Mouse (Mus musculus) forebrain, embryonic 16.5 days (tissue): ENCODE data around the gene Hnrnpul2. TPM values are rescaled to one million over a fixed set of nuclear protein-coding genes. Genes with fewer than 3 reads are reported as not detected.
A peak's percentile ranks its signal among the peaks of the same experiment; 100 is the strongest.
"Not testable (repeated sequence)": the region's sequence is repeated elsewhere in the genome, so short reads cannot be mapped to it uniquely, and the experiment has no call there.

Experiments used
- ATAC-seq: fragments of 200-750 bp; cut with Nextera tagmentation; 2 replicates; pipeline ENCODE4 v1.8.0; 2017; ENCODE audit warnings: mild to moderate bottlenecking, moderate library complexity
- H3K27ac ChIP-seq: fragments of 300-500 bp; sonication (generic); 2 replicates; pipeline ENCODE4 v1.5.1; 2014; ENCODE audit warnings: low read length, control low read depth
- H3K27me3 ChIP-seq: fragments of 300-500 bp; sonication (generic); replicated peaks from 2 replicates; pipeline ENCODE4 v1.6.1; 2014; ENCODE audit warnings: low read length; ENCODE audit not compliant: control insufficient read depth, insufficient read depth
- H3K36me3 ChIP-seq: fragments of 300-500 bp; sonication (generic); 2 replicates; pipeline ENCODE4 v1.6.1; 2014; ENCODE audit not compliant: control insufficient read depth, insufficient read depth
- H3K4me1 ChIP-seq: fragments of 300-500 bp; sonication (generic); replicated peaks from 2 replicates; pipeline ENCODE4 v1.6.1; 2014; ENCODE audit warnings: low read length; ENCODE audit not compliant: control insufficient read depth, insufficient read depth
- H3K4me2 ChIP-seq: fragments of 300-500 bp; sonication (generic); 2 replicates; pipeline ENCODE4 v1.6.1; 2014; ENCODE audit warnings: mild to moderate bottlenecking, low read length, control low read depth
- H3K4me3 ChIP-seq: fragments of 300-500 bp; sonication (generic); replicated peaks from 2 replicates; pipeline ENCODE4 v1.5.1; 2014; ENCODE audit warnings: mild to moderate bottlenecking, low read length, control low read depth
- H3K9ac ChIP-seq: fragments of 300-500 bp; sonication (generic); replicated peaks from 2 replicates; pipeline ENCODE4 v1.6.1; 2014; ENCODE audit warnings: low read depth, low read length, control low read depth
- H3K9me3 ChIP-seq: fragments of 300-500 bp; sonication (generic); 2 replicates; pipeline ENCODE4 v1.6.1; 2016; ENCODE audit warnings: low read length; ENCODE audit not compliant: control insufficient read depth
- WGBS: fragments of 180-500 bp; shearing (Covaris S2); extraction: QIAGEN DNeasy Blood & Tissue Kit; methylation state at CpG from one replicate; pipeline ENCODE4 v1.1.7; 2014; 5-methylcytosine and 5-hydroxymethylcytosine counted together
- polyA plus RNA-seq: library from polyadenylated mRNA; unstranded; fragments of >200 nt; fragmentation: Nextera tagmentation; extraction: Ambion mirVana; gene quantifications from 2 replicates; pipeline ENCODE4 v1.2.1, GENCODE M21; 2015

The Hnrnpul2 gene
- polyA plus RNA-seq, 1 experiment from 2014 or later = 5.5 TPM

GRCm38 (mm10) chr19:8864265-8864664 is 44.5 kb downstream of the Hnrnpul2 start:
- Histone ChIP-seq H3K9me3 (no peaks in the 10 kb centered on the region), H3K9ac (no peak overlapping the region), H3K4me1 (no peaks in the 10 kb centered on the region), H3K27me3 (0 out of 2 replicates have a peak, but pooled peaks cover 2% of the 10 kb centered on the region), H3K4me3 (no peak overlapping the region), H3K36me3 (no peaks in the 10 kb centered on the region), H3K27ac (no peak overlapping the region), H3K4me2 (no peak overlapping the region)
- ATAC-seq = no peak
- WGBS = 89% methylated on average over 6 of the region's 6 CpGs

DNA sequence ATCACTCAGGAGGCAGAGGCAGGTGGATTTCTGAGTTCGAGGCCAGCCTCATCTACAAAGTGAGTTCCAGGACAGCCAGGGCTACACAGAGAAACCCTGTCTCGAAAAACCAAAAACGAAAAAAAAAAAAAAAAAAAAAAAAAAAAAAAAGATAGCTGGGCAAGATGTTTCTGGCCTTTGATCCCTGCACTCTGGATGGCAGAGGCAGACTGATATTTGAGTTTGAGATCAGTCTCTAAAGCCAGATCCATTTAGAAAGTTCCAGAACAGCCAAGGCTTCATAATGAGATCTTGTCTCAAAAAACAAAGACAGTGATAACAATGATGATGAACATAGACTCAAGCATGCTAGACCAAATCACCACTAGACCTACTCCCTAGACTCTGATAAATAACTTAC is 50.6 kb downstream of the Hnrnpul2 start:
- 75% methylated on average over 3 of the region's 3 CpGs for WGBS
- peaks cover 14% of the 10 kb centered on the region for H3K4me1 ChIP-seq
- H3K36me3 ChIP-seq = peaks cover 12% of the 10 kb centered on the region; the same call in 1 of the 2 replicates
- H3K9me3 ChIP-seq, H3K27me3 ChIP-seq, H3K27ac ChIP-seq, ATAC-seq, H3K4me2 ChIP-seq, H3K9ac ChIP-seq, H3K4me3 ChIP-seq: not testable (repeated sequence)

- peak overlapping the region; percentile 73 for H3K4me3 ChIP-seq
- H3K27me3 ChIP-seq = no peaks in the 10 kb centered on the region
- peak overlapping the region; percentile 61 for H3K9ac ChIP-seq
- H3K4me1 ChIP-seq = peaks cover 14% of the 10 kb centered on the region
- peaks cover 13% of the 10 kb centered on the region; the same call in 1 of the 2 replicates for H3K36me3 ChIP-seq
- WGBS = 62% methylated on average over 9 of the region's 9 CpGs
- H3K4me2 ChIP-seq = peak overlapping the region; percentile 58
- H3K27ac ChIP-seq = 0 out of 2 replicates have a peak overlapping the region, but pooled peaks have one; percentile 41
- peak; percentile 30 for ATAC-seq
- no peaks in the 10 kb centered on the region for H3K9me3 ChIP-seq
These were observed 51.0 kb downstream of the Hnrnpul2 start for GRCm38 (mm10) chr19:8870838-8871237.

- Histone ChIP-seq H3K9ac (peak within 1 kb of the TSS; percentile 74), H3K4me3 (peak within 1 kb of the TSS; percentile 73), H3K27ac (peak within 1 kb of the TSS; percentile 68), H3K9me3 (no peaks in the 10 kb centered on the region), H3K27me3 (no peaks in the 10 kb centered on the region), H3K36me3 (peaks cover 16% of the 10 kb centered on the region; the same call in 1 of the 2 replicates), H3K4me2 (peak within 1 kb of the TSS; percentile 93), H3K4me1 (peaks cover 14% of the 10 kb centered on the region)
- ATAC-seq = peak; percentile 97
- under 1% methylated on average over 53 of the region's 59 CpGs for WGBS
These were observed 51.7 kb downstream of the Hnrnpul2 start, which contains the start of gene Ubxn1 for GRCm38 (mm10) chr19:8871267-8872186. Gene Ubxn1 (plus strand): TSS chr19:8871496.

DNA sequence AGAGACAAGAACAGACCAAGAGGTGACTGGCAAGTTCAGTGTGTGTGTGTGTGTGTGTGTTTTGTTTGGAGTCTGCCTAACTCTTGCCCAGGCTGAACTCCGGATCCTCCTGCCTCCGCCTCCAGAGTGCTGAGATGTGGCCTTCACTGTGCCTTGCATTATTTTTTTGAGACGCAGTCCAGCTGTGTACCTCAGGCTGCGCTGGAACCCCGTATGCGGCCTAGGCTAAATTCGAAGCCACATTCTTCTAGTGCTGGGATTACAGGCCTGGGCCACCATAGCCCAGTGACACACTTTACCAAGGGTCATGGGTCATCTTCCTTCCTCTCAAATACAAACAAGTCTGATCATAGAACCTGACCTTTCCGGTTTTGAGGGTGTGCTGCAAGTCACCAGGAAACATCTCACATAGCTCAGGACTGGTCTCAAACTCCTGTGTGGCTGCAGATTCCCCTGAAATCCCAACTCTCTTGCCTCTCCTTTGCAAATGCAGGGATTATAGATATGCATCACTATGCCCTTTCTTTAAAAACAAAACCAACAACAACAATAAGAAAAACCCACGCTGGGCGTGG is 52.5 kb downstream of the Hnrnpul2 start:
- peak overlapping the region; percentile 73 for H3K4me3 ChIP-seq
- H3K4me1 ChIP-seq = peaks cover 14% of the 10 kb centered on the region
- peaks cover 19% of the 10 kb centered on the region; the same call in 1 of the 2 replicates for H3K36me3 ChIP-seq
- WGBS = 82% methylated on average over 10 of the region's 10 CpGs
- no peaks in the 10 kb centered on the region for H3K9me3 ChIP-seq
- peak overlapping the region; percentile 93 for H3K4me2 ChIP-seq
- no peak overlapping the region for H3K27ac ChIP-seq
- no peak for ATAC-seq
- no peaks in the 10 kb centered on the region for H3K27me3 ChIP-seq
- H3K9ac ChIP-seq = peak overlapping the region; percentile 74

GRCm38 (mm10) chr19:8875031-8875430 is 55.2 kb downstream of the Hnrnpul2 start:
- Histone ChIP-seq H3K4me3 (no peak overlapping the region), H3K4me2 (no peak overlapping the region), H3K9me3 (no peaks in the 10 kb centered on the region), H3K4me1 (peaks cover 18% of the 10 kb centered on the region), H3K27me3 (no peaks in the 10 kb centered on the region), H3K36me3 (peaks cover 22% of the 10 kb centered on the region), H3K9ac (no peak overlapping the region), H3K27ac (no peak overlapping the region)
- WGBS = 93% methylated on average over 7 of the region's 7 CpGs
- ATAC-seq = no peak

DNA sequence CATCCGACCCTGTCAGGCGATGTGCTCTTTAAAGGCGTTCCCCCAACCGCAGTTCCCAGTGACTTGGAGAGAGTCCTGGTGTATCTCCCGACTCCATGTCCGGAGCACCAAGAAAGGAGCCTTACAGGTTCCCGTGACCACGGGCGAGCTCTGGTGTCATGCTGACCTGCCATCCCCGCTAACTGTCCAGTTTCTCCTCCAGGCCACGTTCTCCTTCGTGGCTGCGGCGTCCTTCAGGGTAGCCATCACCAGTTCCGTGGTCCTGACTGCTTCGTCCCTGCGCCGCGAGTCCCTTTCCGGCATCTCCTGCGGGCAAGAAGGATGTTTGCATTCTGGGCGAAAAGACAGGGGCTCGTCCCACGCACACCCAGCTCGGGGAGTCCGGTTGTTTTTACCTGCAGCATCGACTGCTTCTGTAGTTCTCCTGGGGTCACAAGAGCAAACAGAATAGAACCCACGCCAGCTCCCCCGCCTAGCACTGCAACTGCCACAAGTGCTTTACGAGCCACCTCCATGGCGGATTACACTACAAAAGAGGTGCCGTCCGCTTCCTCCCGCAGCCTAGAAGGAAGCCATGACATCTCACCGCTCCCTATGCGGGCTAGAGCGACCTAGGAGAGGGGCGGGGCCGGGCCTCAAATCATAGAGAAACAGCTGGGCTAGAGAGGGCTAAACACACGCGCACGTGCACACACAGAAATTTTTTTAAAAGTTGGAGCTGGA is 60.7 kb downstream of the Hnrnpul2 start, which contains the start of gene Uqcc3:
Gene Uqcc3, minus strand, starts transcription at position 613 of the 723 bp plus-strand sequence.
- under 1% methylated on average over 42 of the region's 42 CpGs for WGBS
- Histone ChIP-seq H3K9me3 (no peaks in the 10 kb centered on the region), H3K4me1 (peaks cover 9% of the 10 kb centered on the region), H3K27me3 (no peaks in the 10 kb centered on the region), H3K4me2 (peak within 1 kb of the TSS; percentile 87), H3K9ac (peak within 1 kb of the TSS; percentile 80), H3K36me3 (peaks cover 10% of the 10 kb centered on the region), H3K4me3 (peak within 1 kb of the TSS; percentile 54), H3K27ac (peak within 1 kb of the TSS; percentile 49)
- ATAC-seq = peak; percentile 99

DNA sequence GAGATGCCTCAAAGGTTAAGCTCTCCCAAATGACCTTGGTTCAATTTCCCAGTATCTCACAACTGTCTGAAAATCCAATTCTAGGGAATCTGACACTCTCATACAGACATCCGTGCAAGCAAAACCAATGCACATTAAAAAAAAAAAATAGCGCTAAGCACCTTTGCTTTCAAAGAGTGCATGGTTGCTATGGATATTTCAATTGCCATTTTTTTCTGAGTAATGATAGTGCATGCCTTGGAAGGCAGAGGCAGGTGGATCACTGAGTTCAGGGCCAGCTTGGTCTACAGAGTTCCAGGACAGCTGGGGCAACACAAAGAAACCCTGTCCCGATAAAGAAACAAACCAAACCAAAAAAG is 61.2 kb downstream of the Hnrnpul2 start:
- H3K4me3 ChIP-seq = peak overlapping the region; percentile 54
- WGBS = 15% methylated on average over 3 of the region's 3 CpGs
- no peaks in the 10 kb centered on the region for H3K9me3 ChIP-seq
- H3K36me3 ChIP-seq = peaks cover 9% of the 10 kb centered on the region
- 0 out of 2 replicates have a peak overlapping the region, but pooled peaks have one; percentile 28 for H3K27ac ChIP-seq
- peaks cover 9% of the 10 kb centered on the region for H3K4me1 ChIP-seq
- no peaks in the 10 kb centered on the region for H3K27me3 ChIP-seq
- H3K9ac ChIP-seq = peak overlapping the region; percentile 80
- ATAC-seq = no peak; the same call in 1 of the 2 replicates
- peak overlapping the region; percentile 87 for H3K4me2 ChIP-seq

- H3K4me3 ChIP-seq = no peak within 1 kb of the TSS
- H3K27me3 ChIP-seq = no peaks in the 10 kb centered on the region
- no peak within 1 kb of the TSS for H3K9ac ChIP-seq
- ATAC-seq = no peak
- WGBS = 61% methylated on average over 3 of the region's 3 CpGs
- H3K9me3 ChIP-seq = no peaks in the 10 kb centered on the region
- no peaks in the 10 kb centered on the region for H3K36me3 ChIP-seq
- no peak within 1 kb of the TSS for H3K27ac ChIP-seq
- H3K4me2 ChIP-seq = no peak within 1 kb of the TSS
- peaks cover 15% of the 10 kb centered on the region for H3K4me1 ChIP-seq
These were observed 63.8 kb downstream of the Hnrnpul2 start, which contains the start of the genes Lbhd1 and Gm49403 for GRCm38 (mm10) chr19:8883616-8884015. Gene Lbhd1 (plus strand): TSS chr19:8883732. Gene Gm49403 (plus strand): TSS chr19:8883930.
